Mouse (Mus musculus) forebrain, embryonic 15.5 days (tissue): ENCODE measurements around the gene Vgll3. TPM values are rescaled to one million over a fixed set of nuclear protein-coding genes. Genes with fewer than 3 reads are reported as not detected.

ENCODE experiments used
- ATAC-seq: fragments of 200-750 bp; cut with Nextera tagmentation; replicated peaks from 2 replicates; pipeline ENCODE4 v1.8.0; 2017; ENCODE audit warnings: mild to moderate bottlenecking, moderate TSS enrichment, moderate library complexity
- H3K27ac ChIP-seq: fragments of 300-500 bp; sonication (generic); replicated peaks from 2 replicates; pipeline ENCODE4 v1.5.1; 2015; ENCODE audit warnings: mild to moderate bottlenecking, inconsistent platforms
- H3K27me3 ChIP-seq: fragments of 300-500 bp; sonication (generic); 2 replicates; pipeline ENCODE4 v1.6.1; 2015; ENCODE audit warnings: inconsistent platforms
- H3K36me3 ChIP-seq: fragments of 300-500 bp; sonication (generic); 2 replicates; pipeline ENCODE4 v1.6.1; 2015; ENCODE audit warnings: mild to moderate bottlenecking, inconsistent platforms
- H3K4me1 ChIP-seq: fragments of 300-500 bp; sonication (generic); 2 replicates; pipeline ENCODE4 v1.6.1; 2015; ENCODE audit warnings: inconsistent platforms
- H3K4me2 ChIP-seq: fragments of 300-500 bp; sonication (generic); replicated peaks from 2 replicates; pipeline ENCODE4 v1.6.1; 2015; ENCODE audit warnings: mild to moderate bottlenecking, inconsistent platforms
- H3K4me3 ChIP-seq: fragments of 300-500 bp; sonication (generic); 2 replicates; pipeline ENCODE4 v1.5.1; 2015; ENCODE audit warnings: mild to moderate bottlenecking, inconsistent platforms
- H3K9ac ChIP-seq: fragments of 300-500 bp; sonication (generic); replicated peaks from 2 replicates; pipeline ENCODE4 v1.6.1; 2015; ENCODE audit warnings: mild to moderate bottlenecking, inconsistent platforms
- H3K9me3 ChIP-seq: fragments of 300-500 bp; sonication (generic); 2 replicates; pipeline ENCODE4 v1.6.1; 2016; ENCODE audit warnings: inconsistent platforms
- WGBS: fragments of 180-500 bp; shearing (Covaris S2); methylation state at CpG from one replicate; pipeline ENCODE4 v1.1.7; 2015; ENCODE audit warnings: mixed read lengths; 5-methylcytosine and 5-hydroxymethylcytosine counted together
- polyA plus RNA-seq: library from polyadenylated mRNA; unstranded; fragments of >200 nt; fragmentation: Nextera tagmentation; extraction: Ambion mirVana; gene quantifications from 2 replicates; pipeline ENCODE4 v1.2.1, GENCODE M21; 2015

The Vgll3 gene
- polyA plus RNA-seq, 1 experiment from 2014 or later, result 0.45 TPM

- ATAC-seq, result 0 out of 2 replicates have a peak, but pooled peaks have one; percentile 38
- WGBS, result 79% methylated on average over 2 of the region's 2 CpGs
- Histone ChIP-seq H3K36me3 (no peaks in the 10 kb centered on the region), H3K27ac (no peak overlapping the region), H3K4me1 (no peaks in the 10 kb centered on the region), H3K4me3 (no peak overlapping the region), H3K4me2 (no peak overlapping the region), H3K9me3 (no peaks in the 10 kb centered on the region), H3K27me3 (no peaks in the 10 kb centered on the region), H3K9ac (no peak overlapping the region)
Observed at GRCm38 (mm10) chr16:65868933-65869332, 53.9 kb downstream of the Vgll3 start.

- H3K27me3 ChIP-seq, result no peaks in the 10 kb centered on the region
- whole genome bisulfite sequencing, result 79% methylated on average over 4 of the region's 4 CpGs
- H3K9ac ChIP-seq, result no peak overlapping the region
- H3K27ac ChIP-seq, result no peak overlapping the region
- no peaks in the 10 kb centered on the region for H3K4me1 ChIP-seq
- no peak for ATAC-seq
- no peaks in the 10 kb centered on the region for H3K9me3 ChIP-seq
- no peaks in the 10 kb centered on the region for H3K36me3 ChIP-seq
- H3K4me3 ChIP-seq, result no peak overlapping the region
- H3K4me2 ChIP-seq, result no peak overlapping the region
Observed at GRCm38 (mm10) chr16:65888940-65889339, 73.9 kb downstream of the Vgll3 start.
